Mouse (Mus musculus) embryonic facial prominence, embryonic 13.5 days (tissue): ENCODE results near the gene Fgf18. TPM values are rescaled to one million over a fixed set of nuclear protein-coding genes. Genes with fewer than 3 reads are reported as not detected.

Experiments used
- ATAC-seq: fragments of 200-750 bp; cut with Nextera tagmentation; 2 replicates; pipeline ENCODE4 v1.8.0; 2017; ENCODE audit warnings: low read depth; ENCODE audit not compliant: insufficient number of reproducible peaks, insufficient read depth, low FRiP score, low TSS enrichment
- H3K27ac ChIP-seq: fragments of 300-500 bp; sonication (generic); 2 replicates; pipeline ENCODE4 v1.5.1; 2015; ENCODE audit warnings: moderate library complexity, mild to moderate bottlenecking, inconsistent platforms
- H3K27me3 ChIP-seq: fragments of 300-500 bp; sonication (generic); 2 replicates; pipeline ENCODE4 v1.6.1; 2015; ENCODE audit warnings: mild to moderate bottlenecking, inconsistent platforms
- H3K36me3 ChIP-seq: fragments of 300-500 bp; sonication (generic); 2 replicates; pipeline ENCODE4 v1.6.1; 2015; ENCODE audit warnings: mild to moderate bottlenecking, inconsistent platforms
- H3K4me1 ChIP-seq: fragments of 300-500 bp; sonication (generic); 2 replicates; pipeline ENCODE4 v1.6.1; 2015; ENCODE audit warnings: inconsistent platforms
- H3K4me2 ChIP-seq: fragments of 300-500 bp; sonication (generic); 2 replicates; pipeline ENCODE4 v1.6.1; 2015; ENCODE audit warnings: moderate library complexity, mild to moderate bottlenecking, inconsistent platforms
- H3K4me3 ChIP-seq: fragments of 300-500 bp; sonication (generic); 2 replicates; pipeline ENCODE4 v1.5.1; 2015; ENCODE audit warnings: mild to moderate bottlenecking, inconsistent platforms
- H3K9ac ChIP-seq: fragments of 300-500 bp; sonication (generic); 2 replicates; pipeline ENCODE4 v1.6.1; 2015; ENCODE audit warnings: mild to moderate bottlenecking, inconsistent platforms
- H3K9me3 ChIP-seq: fragments of 300-500 bp; sonication (generic); 2 replicates; pipeline ENCODE4 v1.6.1; 2016; ENCODE audit warnings: inconsistent platforms
- WGBS: fragments of 180-500 bp; shearing (Covaris S2); methylation state at CpG from one replicate; pipeline ENCODE4 v1.1.7; 2015; ENCODE audit warnings: mixed read lengths; 5-methylcytosine and 5-hydroxymethylcytosine counted together
- polyA plus RNA-seq: library from polyadenylated mRNA; unstranded; fragments of >200 nt; fragmentation: Nextera tagmentation; extraction: Ambion mirVana; gene quantifications from 2 replicates; pipeline ENCODE4 v1.2.1, GENCODE M21; 2015

The Fgf18 gene
- polyA plus RNA-seq, 1 experiment from 2014 or later, result 13.7 TPM

- no peak overlapping the region; the same call in 1 of the 2 replicates for H3K27ac ChIP-seq
- no peak overlapping the region for H3K4me2 ChIP-seq
- no peak overlapping the region for H3K4me3 ChIP-seq
- H3K9ac ChIP-seq, result no peak overlapping the region
- no peaks in the 10 kb centered on the region for H3K9me3 ChIP-seq
- H3K36me3 ChIP-seq, result peaks cover 41% of the 10 kb centered on the region
- H3K27me3 ChIP-seq, result peaks cover 30% of the 10 kb centered on the region
- WGBS, result 25% methylated on average over 3 of the region's 3 CpGs
- ATAC-seq, result no peak
- H3K4me1 ChIP-seq, result peaks cover 36% of the 10 kb centered on the region
Measured at GRCm38 (mm10) chr11:33149088-33149436, 1.9 kb upstream of the Fgf18 start.

DNA sequence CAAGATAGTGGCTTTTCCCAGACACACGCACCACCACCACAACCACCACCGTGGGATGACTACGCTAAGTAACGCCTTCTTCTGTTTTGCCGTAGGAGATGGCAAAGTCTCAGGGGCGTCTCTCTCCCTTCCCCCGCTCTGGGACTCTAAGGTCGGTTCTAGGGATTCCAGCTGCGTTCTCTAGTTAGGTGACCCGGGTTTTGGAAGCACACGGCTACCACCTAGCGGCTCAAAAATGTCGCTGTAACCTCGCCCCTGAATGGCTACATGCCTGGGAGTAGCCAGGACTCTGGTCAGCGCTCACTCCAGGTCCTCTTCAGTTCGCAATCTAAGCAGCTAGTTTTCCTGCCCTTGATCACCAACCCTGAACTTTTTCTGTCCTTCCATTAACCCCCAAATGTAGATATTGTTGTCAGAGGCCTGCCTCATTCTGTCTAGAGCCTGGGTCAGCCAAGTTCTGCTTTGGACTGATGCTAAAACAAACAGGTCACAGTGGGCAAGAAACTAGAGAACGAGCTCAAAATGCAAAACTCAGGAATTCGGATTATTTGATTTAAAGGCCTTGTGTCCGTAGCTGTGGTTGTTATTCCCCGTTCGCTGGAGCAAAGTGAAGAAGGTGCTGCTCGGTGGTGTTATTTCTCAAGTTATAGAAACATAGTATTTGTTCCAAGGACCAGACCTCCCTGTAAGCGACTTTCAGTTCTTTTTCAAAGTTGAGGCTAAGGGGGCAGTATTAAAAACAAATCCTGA is 1.3 kb upstream of the Fgf18 start:
- WGBS, result 6% methylated on average over 23 of the region's 23 CpGs
- H3K27me3 ChIP-seq, result peaks cover 35% of the 10 kb centered on the region
- H3K36me3 ChIP-seq, result peaks cover 36% of the 10 kb centered on the region
- peak; percentile 59; the same call in 1 of the 2 replicates for ATAC-seq
- H3K9ac ChIP-seq, result no peak overlapping the region; the same call in 1 of the 2 replicates
- H3K27ac ChIP-seq, result peak overlapping the region; percentile 74
- H3K4me3 ChIP-seq, result peak overlapping the region; percentile 64
- peaks cover 39% of the 10 kb centered on the region for H3K4me1 ChIP-seq
- H3K4me2 ChIP-seq, result peak overlapping the region; percentile 93
- H3K9me3 ChIP-seq, result no peaks in the 10 kb centered on the region

- peak; percentile 65 for ATAC-seq
- Histone ChIP-seq H3K4me3 (peak overlapping the region; percentile 64), H3K9ac (peak overlapping the region; percentile 74), H3K9me3 (no peaks in the 10 kb centered on the region), H3K4me1 (peaks cover 39% of the 10 kb centered on the region), H3K36me3 (peaks cover 28% of the 10 kb centered on the region), H3K4me2 (peak overlapping the region; percentile 93), H3K27ac (peak overlapping the region; percentile 74), H3K27me3 (peaks cover 42% of the 10 kb centered on the region)
- under 1% methylated on average over 70 of the region's 85 CpGs for WGBS
Measured at GRCm38 (mm10) chr11:33147572-33148337, 555 bp upstream of the Fgf18 start.

GRCm38 (mm10) chr11:33146651-33147131 is 509 bp downstream of the Fgf18 start:
- Histone ChIP-seq H3K9me3 (no peaks in the 10 kb centered on the region), H3K4me2 (peak overlapping the region; percentile 93), H3K27me3 (peaks cover 45% of the 10 kb centered on the region), H3K36me3 (peaks cover 22% of the 10 kb centered on the region), H3K4me1 (peaks cover 39% of the 10 kb centered on the region), H3K9ac (peak overlapping the region; percentile 74), H3K27ac (peak overlapping the region; percentile 74), H3K4me3 (peak overlapping the region; percentile 64)
- 2% methylated on average over 30 of the region's 30 CpGs for WGBS
- no peak for ATAC-seq

DNA sequence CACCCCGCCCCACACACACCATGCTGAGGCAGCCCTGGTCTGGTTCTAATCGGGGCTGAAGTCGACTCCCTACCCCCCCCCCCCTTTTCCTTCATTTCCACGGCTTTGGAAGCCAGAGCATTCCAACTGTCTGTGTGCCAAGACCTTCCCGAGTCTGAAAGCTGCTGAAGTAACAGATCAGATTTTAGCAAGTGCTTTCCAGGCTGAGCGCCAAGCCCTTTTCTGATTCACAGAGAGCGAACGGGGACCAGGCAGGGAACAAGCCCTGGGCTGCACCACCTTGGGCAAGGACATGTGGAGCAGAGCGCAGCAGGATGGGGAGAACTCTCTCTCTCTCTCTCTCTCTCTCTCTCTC is 1.1 kb downstream of the Fgf18 start:
- H3K27ac ChIP-seq, result peak overlapping the region; percentile 74; the same call in 1 of the 2 replicates
- peaks cover 45% of the 10 kb centered on the region for H3K27me3 ChIP-seq
- H3K4me1 ChIP-seq, result peaks cover 39% of the 10 kb centered on the region
- ATAC-seq, result peak; percentile 57
- peak overlapping the region; percentile 64 for H3K4me3 ChIP-seq
- no peaks in the 10 kb centered on the region for H3K9me3 ChIP-seq
- 2% methylated on average over 9 of the region's 9 CpGs for WGBS
- H3K4me2 ChIP-seq, result peak overlapping the region; percentile 93
- H3K9ac ChIP-seq, result no peak overlapping the region
- peaks cover 17% of the 10 kb centered on the region for H3K36me3 ChIP-seq

GRCm38 (mm10) chr11:33145201-33146142 is 1.7 kb downstream of the Fgf18 start:
- Histone ChIP-seq H3K4me1 (peaks cover 39% of the 10 kb centered on the region), H3K4me3 (peak overlapping the region; percentile 27), H3K36me3 (peaks cover 10% of the 10 kb centered on the region), H3K9me3 (no peaks in the 10 kb centered on the region), H3K27ac (no peak overlapping the region), H3K27me3 (peaks cover 45% of the 10 kb centered on the region), H3K9ac (no peak overlapping the region), H3K4me2 (peak overlapping the region; percentile 93)
- WGBS, result 16% methylated on average over 7 of the region's 7 CpGs
- ATAC-seq, result no peak

DNA sequence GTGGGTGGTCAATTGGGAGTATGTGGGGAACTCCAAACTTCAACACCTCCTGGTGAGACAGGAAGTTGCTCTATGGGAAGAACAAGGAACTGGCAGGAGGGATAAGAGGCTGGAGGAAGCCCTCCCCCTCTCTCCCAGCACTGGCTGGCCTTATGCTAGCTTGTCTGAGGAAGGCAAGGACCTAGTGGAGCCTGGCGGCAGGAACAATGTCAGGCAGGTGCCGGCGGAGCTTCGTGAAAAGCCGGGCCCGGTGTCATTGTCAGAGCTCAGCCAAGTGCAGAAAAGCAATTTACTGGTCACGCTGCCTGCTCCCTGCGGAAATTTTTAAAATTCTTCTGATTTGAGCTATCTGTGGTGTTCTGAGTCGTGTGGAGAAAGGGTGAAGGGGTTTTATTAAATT is 3.3 kb downstream of the Fgf18 start:
- Histone ChIP-seq H3K9me3 (no peaks in the 10 kb centered on the region), H3K36me3 (no peaks in the 10 kb centered on the region), H3K4me3 (no peak overlapping the region), H3K4me1 (peaks cover 39% of the 10 kb centered on the region), H3K4me2 (no peak overlapping the region), H3K27me3 (peaks cover 55% of the 10 kb centered on the region), H3K27ac (no peak overlapping the region), H3K9ac (no peak overlapping the region)
- ATAC-seq, result no peak
- WGBS, result 23% methylated on average over 9 of the region's 9 CpGs

GRCm38 (mm10) chr11:33142801-33143200 is 4.4 kb downstream of the Fgf18 start:
- no peak overlapping the region for H3K4me2 ChIP-seq
- ATAC-seq, result no peak
- H3K4me3 ChIP-seq, result no peak overlapping the region
- no peaks in the 10 kb centered on the region for H3K36me3 ChIP-seq
- H3K27ac ChIP-seq, result no peak overlapping the region
- H3K9me3 ChIP-seq, result no peaks in the 10 kb centered on the region
- peaks cover 55% of the 10 kb centered on the region for H3K27me3 ChIP-seq
- 75% methylated on average over 1 of the region's 1 CpGs for WGBS
- no peak overlapping the region for H3K9ac ChIP-seq
- peaks cover 34% of the 10 kb centered on the region for H3K4me1 ChIP-seq

DNA sequence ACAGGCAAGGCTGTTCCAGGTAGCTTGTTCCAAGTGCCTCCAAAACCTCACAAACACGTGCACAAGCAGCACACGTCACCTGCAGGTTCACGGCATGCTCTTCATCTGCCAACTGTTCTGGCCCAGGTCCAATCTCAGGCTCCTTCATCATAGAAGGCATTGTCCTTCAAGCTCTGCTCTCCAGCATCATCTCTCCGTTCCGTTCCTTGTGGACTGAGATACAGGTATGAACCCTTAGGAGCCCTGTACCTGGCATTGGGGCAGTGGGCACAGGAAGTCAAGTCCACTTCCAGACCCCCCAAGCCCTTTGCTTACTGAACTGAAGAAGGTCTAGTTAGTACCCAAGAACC is 7.1 kb downstream of the Fgf18 start:
- Histone ChIP-seq H3K4me1 (peaks cover 13% of the 10 kb centered on the region), H3K9ac (no peak overlapping the region), H3K36me3 (no peaks in the 10 kb centered on the region), H3K4me2 (no peak overlapping the region), H3K27me3 (peaks cover 37% of the 10 kb centered on the region), H3K9me3 (no peaks in the 10 kb centered on the region), H3K27ac (no peak overlapping the region), H3K4me3 (no peak overlapping the region)
- WGBS, result 89% methylated on average over 5 of the region's 5 CpGs
- ATAC-seq, result no peak

DNA sequence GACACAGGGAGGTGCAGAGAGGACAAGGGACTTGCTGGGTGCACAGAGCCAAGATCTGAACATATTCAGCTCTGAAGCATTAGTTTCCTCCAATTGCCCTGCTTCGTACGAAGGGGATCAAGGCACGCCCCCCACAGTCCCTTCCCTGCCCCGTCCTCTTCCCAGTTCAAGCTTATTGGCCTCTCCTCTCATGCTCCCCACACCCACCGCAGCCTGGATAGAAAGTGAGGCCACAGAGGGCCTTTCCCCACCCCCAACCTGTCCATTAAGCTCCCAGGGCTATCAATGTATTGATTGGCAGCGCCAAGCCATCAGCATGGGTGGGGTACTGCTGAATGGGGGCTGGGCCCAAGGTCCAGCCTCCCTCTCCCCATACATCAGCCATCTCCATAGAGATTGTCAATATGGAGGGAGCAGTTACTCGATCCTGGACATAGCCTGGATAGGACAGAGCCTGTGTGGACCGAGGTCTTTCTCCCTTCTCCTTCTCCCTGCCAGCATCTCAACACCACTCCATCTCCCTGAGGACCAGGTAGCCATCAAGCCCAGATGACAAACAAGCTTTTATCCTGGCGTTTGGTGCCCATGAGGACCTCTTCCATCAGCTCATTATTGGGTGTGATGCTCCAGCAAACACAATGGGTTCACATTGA is 7.6 kb downstream of the Fgf18 start:
- Histone ChIP-seq H3K27ac (no peak overlapping the region), H3K4me1 (peaks cover 8% of the 10 kb centered on the region), H3K4me3 (no peak overlapping the region), H3K9me3 (no peaks in the 10 kb centered on the region), H3K4me2 (no peak overlapping the region), H3K27me3 (peaks cover 32% of the 10 kb centered on the region), H3K36me3 (no peaks in the 10 kb centered on the region), H3K9ac (no peak overlapping the region)
- 83% methylated on average over 9 of the region's 9 CpGs for WGBS
- ATAC-seq, result no peak

DNA sequence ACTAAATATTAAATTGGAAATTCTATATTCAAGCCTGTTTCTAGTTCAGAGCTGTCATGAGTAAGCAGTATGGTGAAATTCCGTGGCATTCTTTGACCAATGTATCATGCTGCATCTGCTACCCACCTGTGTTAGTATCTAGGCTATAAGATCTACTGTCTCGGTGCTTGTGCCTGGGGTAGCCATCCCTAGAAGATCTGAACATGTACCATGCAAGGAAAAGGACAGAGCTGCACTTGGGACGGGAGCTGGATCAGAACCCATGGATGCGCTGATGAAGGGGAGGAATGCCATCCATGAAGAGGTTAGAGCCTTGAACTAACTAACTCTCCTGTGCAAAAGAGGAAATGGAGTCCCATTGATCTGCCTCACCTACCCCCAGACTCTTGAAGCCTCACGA is 8.5 kb downstream of the Fgf18 start:
- H3K9ac ChIP-seq, result no peak overlapping the region
- no peaks in the 10 kb centered on the region; the same call in 1 of the 2 replicates for H3K4me1 ChIP-seq
- no peak for ATAC-seq
- no peak overlapping the region for H3K4me2 ChIP-seq
- no peaks in the 10 kb centered on the region; the same call in 1 of the 2 replicates for H3K36me3 ChIP-seq
- WGBS, result 87% methylated on average over 5 of the region's 5 CpGs
- H3K9me3 ChIP-seq, result no peaks in the 10 kb centered on the region
- H3K27me3 ChIP-seq, result peaks cover 23% of the 10 kb centered on the region
- no peak overlapping the region for H3K4me3 ChIP-seq
- H3K27ac ChIP-seq, result no peak overlapping the region
